Mouse (Mus musculus) embryo, embryonic 11.5 days (tissue): ENCODE results near the gene Olfr700.
"Not testable (repeated sequence)": the region's sequence is repeated elsewhere in the genome, so short reads cannot be mapped to it uniquely, and the experiment has no call there.

ENCODE experiments used
- DNase-seq: peaks from one replicate; pipeline ENCODE4 v3.0.0-alpha.2; 2012; ENCODE audit warnings: low read depth, low spot score

Olfr700 gene

DNA sequence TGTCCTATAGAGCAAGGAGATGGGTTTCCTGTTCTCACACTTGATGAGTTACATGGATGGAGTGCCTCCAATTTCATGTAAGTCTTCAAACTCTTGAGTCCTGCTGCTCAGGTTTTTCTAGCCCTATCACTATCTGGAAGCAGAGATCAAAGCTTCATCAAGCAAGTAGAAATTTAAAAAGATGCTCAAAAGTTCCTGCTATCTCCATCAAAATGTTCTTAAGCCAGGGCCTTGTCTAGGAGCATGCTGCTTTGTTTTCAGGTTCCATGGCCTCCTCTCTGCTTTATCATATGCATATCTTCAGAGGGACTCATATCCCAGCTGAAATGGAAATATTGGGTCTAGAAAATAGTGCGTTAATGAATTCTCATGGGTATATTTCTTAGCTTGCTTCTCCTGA is at the start of gene Olfr700:
Gene Olfr700 (minus strand): TSS at position 101 of the 400 bp plus-strand sequence.
- DNase-seq = no peak

DNA sequence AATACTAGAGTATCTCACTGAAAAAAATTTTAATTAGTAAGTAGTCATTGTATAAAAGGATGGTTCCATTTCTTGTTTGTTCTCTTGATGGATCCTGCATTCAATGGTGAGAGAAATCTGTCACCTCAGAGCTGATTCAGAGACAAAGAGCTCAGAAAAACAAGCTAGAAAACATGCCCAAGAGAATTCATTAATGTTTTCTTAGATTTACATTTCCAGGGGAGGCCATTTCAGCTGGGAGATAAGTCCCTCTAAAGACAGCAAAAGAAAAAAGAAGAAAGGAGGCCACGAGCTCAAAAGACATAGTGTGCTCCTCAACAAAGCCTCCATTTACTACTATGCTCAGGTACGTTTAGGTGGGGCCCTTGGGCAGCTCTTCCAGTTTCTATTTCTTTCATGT is 34.4 kb upstream of the Olfr700 start, which contains the start of gene Olfr703:
Gene Olfr703 (plus strand): TSS at position 301 of the 400 bp plus-strand sequence.
- DNase-seq = no peak

DNA sequence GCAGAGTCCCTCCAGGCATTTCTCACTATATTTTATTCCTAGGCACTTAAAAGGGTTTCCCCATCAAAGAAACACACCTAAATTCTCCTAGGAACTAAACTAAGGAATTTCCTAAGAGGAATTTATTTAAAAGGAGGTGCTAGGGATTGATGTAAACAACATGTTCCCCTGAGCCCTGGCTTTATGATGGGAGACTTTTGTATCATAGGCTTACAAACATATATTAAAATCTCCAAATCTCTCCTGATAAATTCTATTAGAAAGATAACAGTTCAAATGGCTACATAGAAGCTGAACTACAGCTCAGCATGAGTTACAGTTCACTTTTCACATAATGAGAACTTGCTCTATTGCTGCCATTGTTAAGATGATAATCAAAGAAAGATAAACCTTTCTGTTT is 25.2 kb upstream of the Olfr700 start, which contains the start of gene Olfr702:
Gene Olfr702 (minus strand): TSS at position 101 of the 400 bp plus-strand sequence.
- no peak for DNase-seq

DNA sequence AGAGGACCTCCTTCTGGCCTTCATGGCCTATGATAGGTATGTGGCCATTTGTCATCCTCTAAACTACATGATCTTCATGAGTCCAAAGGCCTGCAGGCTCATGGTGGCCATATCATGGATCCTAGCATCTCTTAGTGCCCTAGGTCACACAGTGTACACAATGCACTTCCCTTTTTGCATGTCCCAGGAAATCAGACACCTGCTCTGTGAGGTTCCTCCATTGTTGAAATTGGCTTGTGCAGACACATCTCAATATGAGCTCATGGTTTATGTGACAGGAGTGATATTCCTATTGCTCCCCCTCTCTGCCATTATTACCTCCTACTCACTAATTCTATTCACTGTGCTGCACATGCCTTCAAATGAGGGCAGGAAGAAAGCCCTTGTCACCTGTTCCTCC is 9.8 kb upstream of the Olfr700 start:
- no peak for DNase-seq

DNA sequence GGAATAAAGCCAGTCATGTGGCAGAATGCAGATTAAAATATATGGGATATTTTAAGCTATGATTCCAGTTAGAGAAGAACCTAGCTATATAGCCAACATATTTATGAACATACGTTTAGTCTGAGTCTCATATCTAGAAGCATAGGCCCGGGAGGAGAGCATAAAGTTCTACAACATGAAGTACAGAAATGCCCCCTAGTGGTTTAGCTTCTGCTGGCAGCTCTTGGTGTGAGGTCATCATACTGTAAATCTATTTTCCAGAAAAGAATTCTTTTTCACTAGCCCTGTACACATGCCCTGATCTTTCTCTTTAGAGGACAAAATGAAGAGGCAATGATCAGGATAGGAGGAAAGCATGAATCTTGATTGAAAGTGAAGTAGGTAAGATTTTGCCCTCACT is 7.1 kb upstream of the Olfr700 start:
- no peak for DNase-seq

DNA sequence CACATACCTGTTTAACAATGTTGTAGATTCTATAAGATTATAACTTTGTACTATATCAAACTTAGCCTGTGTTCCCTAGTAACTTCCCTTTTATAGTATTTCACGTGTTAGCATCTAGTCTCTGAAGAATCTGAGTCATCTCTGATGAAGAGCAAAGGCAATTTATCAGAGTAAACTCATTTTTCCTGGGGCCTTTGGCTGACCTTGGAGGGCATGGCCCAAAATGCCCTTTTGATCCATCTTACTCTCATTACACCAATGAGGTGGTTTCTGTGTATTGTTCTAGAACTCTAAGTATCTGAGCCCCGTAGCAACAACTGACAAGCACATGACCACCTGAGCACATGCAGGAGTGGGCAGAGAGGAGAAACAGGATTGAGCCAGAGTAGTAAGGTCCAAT is 5.2 kb upstream of the Olfr700 start, which contains the start of gene Olfr701:
Gene Olfr701 (plus strand): TSS at position 301 of the 400 bp plus-strand sequence.
- no peak for DNase-seq

DNA sequence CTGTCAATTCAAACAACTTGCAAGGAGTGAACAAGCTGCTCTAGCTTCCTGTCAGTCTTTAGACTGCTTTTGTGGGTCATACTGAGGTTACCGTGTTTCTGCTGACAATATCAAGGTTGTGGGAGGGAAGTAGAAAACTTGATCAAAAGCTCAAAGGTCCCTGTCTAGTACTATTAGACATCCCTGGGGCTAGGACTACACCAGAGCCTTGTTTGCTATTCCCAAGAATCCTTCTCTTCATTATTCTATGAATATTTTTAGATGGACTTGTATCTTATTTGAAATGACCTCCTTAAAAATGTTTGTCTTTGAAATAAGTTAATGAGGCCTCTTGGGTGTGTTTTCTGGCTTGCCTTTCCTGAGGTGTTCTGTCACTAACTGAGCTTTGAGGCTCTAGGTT is 15.5 kb downstream of the Olfr700 start, which contains the start of gene Olfr699:
Gene Olfr699 (minus strand): TSS at position 101 of the 400 bp plus-strand sequence.
- DNase-seq = no peak

DNA sequence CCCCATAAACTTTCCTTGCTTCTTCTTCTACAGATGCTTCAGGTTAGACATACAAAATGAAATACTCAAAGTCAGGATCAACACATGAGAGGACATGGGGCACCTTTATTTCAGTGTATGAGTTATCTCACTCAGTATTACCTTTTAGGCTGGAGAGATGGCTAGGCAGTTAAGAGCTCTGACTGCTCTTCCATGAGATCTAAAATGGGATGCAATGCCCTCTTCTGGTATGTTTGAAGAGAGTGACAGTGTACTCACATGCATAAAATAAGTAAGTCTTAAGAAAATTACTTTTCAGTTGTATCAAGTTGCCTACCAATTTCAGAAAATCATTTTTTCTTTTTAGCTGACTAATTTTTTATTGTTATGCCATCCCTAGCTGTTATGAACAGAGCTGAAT is 20.3 kb downstream of the Olfr700 start:
- DNase-seq = no peak

DNA sequence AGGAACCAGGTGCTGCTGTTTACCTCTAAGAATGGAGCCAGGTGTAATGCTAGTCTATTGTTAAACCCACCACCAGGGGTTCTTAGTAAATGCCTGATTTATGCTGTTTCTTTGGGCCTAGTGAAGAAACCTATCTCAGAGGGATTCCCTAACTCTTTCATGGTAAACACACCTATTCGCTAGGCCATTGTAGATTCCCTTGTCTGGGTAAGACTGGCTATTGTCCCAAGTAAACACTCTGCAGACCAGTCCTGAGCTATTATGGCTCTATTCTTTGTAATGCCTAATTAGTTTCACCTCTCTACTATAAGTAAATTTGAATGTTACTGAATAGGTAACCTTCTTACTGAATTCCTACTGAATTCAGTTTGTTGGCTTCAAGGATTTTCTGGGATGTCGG is 47.6 kb downstream of the Olfr700 start:
- not testable (repeated sequence) for DNase-seq

DNA sequence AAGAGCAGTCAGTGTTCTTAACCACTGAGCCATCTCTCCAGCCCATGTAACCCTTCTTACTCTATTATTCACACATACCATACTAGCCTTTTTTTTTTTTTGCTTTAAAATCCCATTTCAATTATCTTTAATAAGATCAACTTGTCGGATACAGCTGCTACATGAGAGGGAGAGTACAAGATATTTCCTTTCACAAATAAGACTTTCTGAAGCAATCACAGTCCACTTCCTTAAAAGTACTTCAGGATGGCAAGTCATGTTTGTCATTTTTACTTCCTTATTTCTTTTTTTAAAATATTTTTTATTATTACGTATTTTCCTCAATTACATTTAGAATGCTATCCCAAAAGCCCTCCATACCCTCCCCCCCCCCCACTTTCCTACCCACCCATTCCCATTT is 49.8 kb downstream of the Olfr700 start:
- DNase-seq = no peak
